Mouse (Mus musculus): Measurements from ENCODE around the gene Tmem270. TPM values are rescaled to one million over a fixed set of nuclear protein-coding genes. Genes with fewer than 3 reads are reported as not detected.

Tmem270 gene
- total RNA-seq, 1 experiment = not detected

DNA sequence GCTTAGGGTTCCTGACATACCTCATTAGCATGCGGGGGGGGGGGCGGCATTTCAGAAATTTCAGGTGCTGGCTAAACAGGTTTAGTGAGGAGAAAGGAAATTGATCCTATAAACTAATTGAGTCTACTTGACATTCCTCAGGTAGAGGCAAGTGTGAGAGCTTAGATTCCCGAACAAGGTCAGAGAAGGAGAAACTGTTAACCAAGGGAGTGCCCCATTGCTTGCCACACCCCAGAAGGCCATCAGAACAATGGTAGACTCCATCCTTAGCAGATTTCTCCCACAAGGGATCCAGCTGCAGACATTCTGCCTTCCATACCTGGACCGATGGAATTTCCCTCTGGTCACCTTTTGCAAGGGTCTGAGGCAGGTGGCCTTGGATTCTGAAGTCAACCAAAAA lies 20.2 kb upstream of the Tmem270 start:
- H3K9ac ChIP-seq (ENCODE audit: insufficient read depth, low read depth, low read length, poor library complexity, severe bottlenecking) = no peak overlapping the region
- H3K4me1 ChIP-seq (ENCODE audit: control insufficient read depth in 2 of 2, insufficient read depth in 2 of 2, low read length in 2 of 2, poor library complexity in 1 of 2) = peaks cover 10 to 13% of the 10 kb centered on the region in 2 experiments
- H3K4me3 ChIP-seq (ENCODE audit: insufficient read depth in 1 of 2, low read depth in 1 of 2, low read length in 2 of 2, poor library complexity in 1 of 2, severe bottlenecking in 1 of 2) = no peak overlapping the region
- H3K9me3 ChIP-seq (ENCODE audit: control insufficient read depth, insufficient read depth, low read depth, low read length) = no peaks in the 10 kb centered on the region
- H3K27ac ChIP-seq (ENCODE audit: insufficient read depth, low read depth, low read length, poor library complexity, severe bottlenecking) = peak overlapping the region; percentile 84
- H3K36me3 ChIP-seq (ENCODE audit: control insufficient read depth, insufficient read depth, low read length, poor library complexity, severe bottlenecking) = no peaks in the 10 kb centered on the region
- no peak for TF ChIP-seq MAFK (IDR thresholded peaks at IDR 0.05; ENCODE audit: insufficient read depth, low read depth, low read length)
- TF ChIP-seq CHD2 (IDR thresholded peaks at IDR 0.05; ENCODE audit: low read depth, low read length) = peak; percentile 75; the same call in 1 of the 2 replicates
- no peak for TF ChIP-seq HCFC1 (IDR thresholded peaks at IDR 0.05; ENCODE audit: borderline replicate concordance, insufficient read depth, low read length)
- no peak for TF ChIP-seq ZC3H11A (IDR thresholded peaks at IDR 0.05; ENCODE audit: borderline replicate concordance, low read depth, low read length)
- TF ChIP-seq ZNF384 (IDR thresholded peaks at IDR 0.05; ENCODE audit: low read depth, low read length) = no peak
- DNase-seq (ENCODE audit: low read depth, low spot score) = no peak
- in situ Hi-C loops (cut with MboI; ENCODE audit: low sequenced_read_pairs in 2 of 2, unreplicated experiment in 2 of 2) = no loop called here

DNA sequence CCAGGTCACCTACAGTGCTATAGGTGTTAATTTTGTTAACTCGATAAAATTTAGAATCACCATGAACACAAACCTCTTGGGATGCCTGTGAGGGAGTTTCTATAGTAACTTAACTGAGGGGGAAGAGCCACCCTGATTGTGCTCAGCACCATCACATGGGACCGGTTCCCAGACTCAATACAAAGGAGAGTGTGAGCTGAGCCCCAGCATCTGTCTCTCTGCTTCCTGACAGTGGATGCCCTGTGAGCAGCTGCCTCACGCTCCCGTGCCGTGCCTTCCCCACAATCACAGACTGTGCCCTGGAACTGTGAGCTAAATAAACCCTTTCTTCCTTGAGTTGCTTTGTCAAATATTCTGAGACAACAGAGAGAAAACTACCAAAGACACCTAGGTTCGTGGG lies 16.6 kb upstream of the Tmem270 start:
- in situ Hi-C loops (cut with MboI; ENCODE audit: low sequenced_read_pairs in 2 of 2, unreplicated experiment in 2 of 2) = no loop called here
- no peak overlapping the region for H3K9ac ChIP-seq (ENCODE audit: insufficient read depth, low read depth, low read length, poor library complexity, severe bottlenecking)
- H3K4me1 ChIP-seq (ENCODE audit: control insufficient read depth in 2 of 2, insufficient read depth in 2 of 2, low read length in 2 of 2, poor library complexity in 1 of 2) = peaks cover 12 to 22% of the 10 kb centered on the region in 2 experiments
- H3K9me3 ChIP-seq (ENCODE audit: control insufficient read depth, insufficient read depth, low read depth, low read length) = no peaks in the 10 kb centered on the region
- DNase-seq (ENCODE audit: low read depth, low spot score) = no peak
- no peak overlapping the region for H3K4me3 ChIP-seq (ENCODE audit: insufficient read depth in 1 of 2, low read depth in 1 of 2, low read length in 2 of 2, poor library complexity in 1 of 2, severe bottlenecking in 1 of 2)
- TF ChIP-seq ZC3H11A (IDR thresholded peaks at IDR 0.05; ENCODE audit: borderline replicate concordance, low read depth, low read length) = no peak
- TF ChIP-seq ZNF384 (IDR thresholded peaks at IDR 0.05; ENCODE audit: low read depth, low read length) = no peak
- no peak for TF ChIP-seq HCFC1 (IDR thresholded peaks at IDR 0.05; ENCODE audit: borderline replicate concordance, insufficient read depth, low read length)
- TF ChIP-seq CHD2 (IDR thresholded peaks at IDR 0.05; ENCODE audit: low read depth, low read length) = no peak
- TF ChIP-seq MAFK (IDR thresholded peaks at IDR 0.05; ENCODE audit: insufficient read depth, low read depth, low read length) = no peak
- no peak overlapping the region for H3K27ac ChIP-seq (ENCODE audit: insufficient read depth, low read depth, low read length, poor library complexity, severe bottlenecking)
- no peaks in the 10 kb centered on the region for H3K36me3 ChIP-seq (ENCODE audit: control insufficient read depth, insufficient read depth, low read length, poor library complexity, severe bottlenecking)

DNA sequence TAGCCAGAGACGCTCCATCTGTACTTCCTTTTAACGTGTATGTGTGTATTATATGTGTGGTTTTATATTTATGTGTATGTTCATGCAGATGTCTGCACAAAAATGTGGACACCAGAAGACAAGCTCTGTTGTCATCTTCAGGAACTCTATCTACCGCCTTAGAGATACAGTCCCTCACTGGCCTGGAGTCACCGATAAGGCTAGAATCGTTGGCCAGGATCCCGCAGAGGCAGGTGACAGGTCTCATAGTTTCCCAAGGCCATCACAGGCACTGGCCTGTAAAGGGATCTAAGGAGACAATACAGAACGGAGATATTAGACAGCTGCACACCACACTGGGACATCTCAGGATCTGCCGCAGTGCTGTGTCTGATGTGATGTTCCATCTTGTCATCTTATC lies 14.6 kb upstream of the Tmem270 start:
- H3K27ac ChIP-seq (ENCODE audit: insufficient read depth, low read depth, low read length, poor library complexity, severe bottlenecking) = no peak overlapping the region
- no peak overlapping the region for H3K4me3 ChIP-seq (ENCODE audit: insufficient read depth in 1 of 2, low read depth in 1 of 2, low read length in 2 of 2, poor library complexity in 1 of 2, severe bottlenecking in 1 of 2)
- H3K4me1 ChIP-seq (ENCODE audit: control insufficient read depth in 2 of 2, insufficient read depth in 2 of 2, low read length in 2 of 2, poor library complexity in 1 of 2) = peaks cover 5 to 16% of the 10 kb centered on the region in 2 experiments; a peak in 2 of 4 replicates
- H3K9me3 ChIP-seq (ENCODE audit: control insufficient read depth, insufficient read depth, low read depth, low read length) = no peaks in the 10 kb centered on the region
- TF ChIP-seq CHD2 (IDR thresholded peaks at IDR 0.05; ENCODE audit: low read depth, low read length) (no peak), MAFK (IDR thresholded peaks at IDR 0.05; ENCODE audit: insufficient read depth, low read depth, low read length) (no peak), HCFC1 (IDR thresholded peaks at IDR 0.05; ENCODE audit: borderline replicate concordance, insufficient read depth, low read length) (no peak), ZC3H11A (IDR thresholded peaks at IDR 0.05; ENCODE audit: borderline replicate concordance, low read depth, low read length) (no peak), ZNF384 (IDR thresholded peaks at IDR 0.05; ENCODE audit: low read depth, low read length) (no peak)
- H3K9ac ChIP-seq (ENCODE audit: insufficient read depth, low read depth, low read length, poor library complexity, severe bottlenecking) = no peak overlapping the region
- no peak for DNase-seq (ENCODE audit: low read depth, low spot score)
- in situ Hi-C loops (cut with MboI; ENCODE audit: low sequenced_read_pairs in 2 of 2, unreplicated experiment in 2 of 2) = no loop called here
- no peaks in the 10 kb centered on the region for H3K36me3 ChIP-seq (ENCODE audit: control insufficient read depth, insufficient read depth, low read length, poor library complexity, severe bottlenecking)

DNA sequence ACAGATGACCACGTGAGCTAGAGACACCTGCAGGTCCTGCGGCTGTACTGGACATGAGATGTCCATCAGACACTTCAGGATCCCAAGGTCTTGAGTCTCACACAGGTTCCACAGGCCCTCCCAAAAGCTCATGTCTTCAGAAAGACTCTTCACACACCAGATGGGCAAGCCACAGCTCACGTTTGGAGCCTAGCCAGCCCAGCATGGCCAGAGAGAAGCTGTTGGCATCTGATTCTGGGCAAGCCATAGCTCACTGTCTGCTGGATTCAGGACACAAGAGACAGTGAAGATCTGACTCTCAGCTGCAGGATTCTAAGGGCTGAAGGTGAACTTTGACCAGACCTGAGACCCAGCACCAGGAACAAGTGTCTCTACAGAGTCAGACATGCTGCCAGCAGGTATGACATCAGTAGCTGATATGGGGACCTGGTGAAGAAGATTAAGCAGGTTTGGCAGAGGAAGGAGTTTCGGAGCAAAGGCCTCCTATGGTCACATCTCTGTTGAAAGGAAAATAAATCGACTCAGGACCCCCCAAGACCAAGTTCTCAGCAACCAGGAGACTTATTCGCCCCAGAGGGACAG lies 13.7 kb upstream of the Tmem270 start:
- Histone ChIP-seq H3K9ac (ENCODE audit: insufficient read depth, low read depth, low read length, poor library complexity, severe bottlenecking) (no peak overlapping the region), H3K9me3 (ENCODE audit: control insufficient read depth, insufficient read depth, low read depth, low read length) (no peaks in the 10 kb centered on the region), H3K36me3 (ENCODE audit: control insufficient read depth, insufficient read depth, low read length, poor library complexity, severe bottlenecking) (no peaks in the 10 kb centered on the region), H3K4me1 (ENCODE audit: control insufficient read depth in 2 of 2, insufficient read depth in 2 of 2, low read length in 2 of 2, poor library complexity in 1 of 2) (peaks cover 3 to 14% of the 10 kb centered on the region in 2 experiments; a peak in 2 of 4 replicates), H3K4me3 (ENCODE audit: insufficient read depth in 1 of 2, low read depth in 1 of 2, low read length in 2 of 2, poor library complexity in 1 of 2, severe bottlenecking in 1 of 2) (no peak overlapping the region), H3K27ac (ENCODE audit: insufficient read depth, low read depth, low read length, poor library complexity, severe bottlenecking) (no peak overlapping the region)
- in situ Hi-C loops (cut with MboI; ENCODE audit: low sequenced_read_pairs in 2 of 2, unreplicated experiment in 2 of 2) = no loop called here
- no peak for TF ChIP-seq ZNF384 (IDR thresholded peaks at IDR 0.05; ENCODE audit: low read depth, low read length)
- no peak for TF ChIP-seq ZC3H11A (IDR thresholded peaks at IDR 0.05; ENCODE audit: borderline replicate concordance, low read depth, low read length)
- no peak for TF ChIP-seq MAFK (IDR thresholded peaks at IDR 0.05; ENCODE audit: insufficient read depth, low read depth, low read length)
- TF ChIP-seq CHD2 (IDR thresholded peaks at IDR 0.05; ENCODE audit: low read depth, low read length) = no peak
- no peak for TF ChIP-seq HCFC1 (IDR thresholded peaks at IDR 0.05; ENCODE audit: borderline replicate concordance, insufficient read depth, low read length)
- no peak for DNase-seq (ENCODE audit: low read depth, low spot score)
